Mouse (Mus musculus): ENCODE data around the gene Nrxn1. TPM values are rescaled to one million over a fixed set of nuclear protein-coding genes. Genes with fewer than 3 reads are reported as not detected.

Nrxn1 gene
- polyA plus RNA-seq, 1 experiment from 2014 or later, result 13.7 TPM

DNA sequence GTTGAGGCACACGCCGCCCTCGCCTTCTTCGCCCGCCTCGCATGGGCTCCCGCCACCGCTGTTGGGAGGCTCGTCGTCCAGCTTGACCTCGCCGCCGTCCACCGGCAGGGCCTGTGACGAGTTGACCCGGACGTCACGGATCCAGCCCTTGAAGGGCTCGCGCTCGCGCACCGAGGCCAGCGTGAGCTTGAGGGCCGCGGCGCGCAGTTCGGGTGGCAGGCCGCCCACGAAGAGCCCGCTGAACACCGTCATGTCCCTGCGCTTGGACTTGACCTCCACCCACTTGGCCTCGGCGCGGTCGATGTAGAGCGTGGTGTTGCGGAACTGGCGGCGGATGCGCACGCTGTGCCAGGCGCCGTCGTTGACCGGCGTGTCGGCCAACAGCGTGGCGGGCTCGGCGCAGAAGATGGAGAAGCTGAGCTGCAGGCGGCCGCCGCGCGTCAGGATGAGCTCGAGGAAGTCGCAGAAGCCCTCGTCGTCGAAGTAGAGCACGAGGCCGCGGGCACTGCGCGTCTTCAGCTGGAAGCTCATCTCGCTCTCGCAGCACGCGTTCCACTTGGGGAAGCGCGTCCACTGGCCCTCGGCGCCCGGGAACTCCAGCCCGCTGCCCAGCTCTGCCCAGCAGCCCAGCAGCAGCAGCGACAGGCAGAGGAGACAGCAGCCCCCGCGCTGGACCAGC lies 4.7 kb downstream of the Nrxn1 start:
- Histone ChIP-seq H3K27me3 (ENCODE audit: control insufficient read depth, insufficient read depth, low read length) (no peaks in the 10 kb centered on the region), H3K9ac (ENCODE audit: low read length) (no peak overlapping the region), H3K27ac (ENCODE audit: low read depth, low read length) (no peak overlapping the region), H3K36me3 (ENCODE audit: control insufficient read depth, insufficient read depth, low read length) (no peaks in the 10 kb centered on the region), H3K4me1 (replicated peaks; ENCODE audit: control insufficient read depth, insufficient read depth, low read length) (0 out of 2 replicates have a peak, but pooled peaks cover 1% of the 10 kb centered on the region), H3K9me3 (ENCODE audit: control insufficient read depth, low read length) (peaks cover 8% of the 10 kb centered on the region; the same call in 1 of the 2 replicates), H3K4me2 (ENCODE audit: low read depth, low read length, severe bottlenecking) (no peak overlapping the region), H3K4me3 (ENCODE audit: low read depth, low read length) (no peak overlapping the region)
- ATAC-seq (replicated peaks; ENCODE audit: low FRiP score) (0 out of 2 replicates have a peak, but pooled peaks have one; percentile 15), DNase-seq (ENCODE audit: low spot score) (no peak)
- WGBS, result 80% methylated on average over 82 of the region's 82 CpGs

- Histone ChIP-seq H3K9ac (ENCODE audit: low read length) (no peak overlapping the region), H3K4me3 (ENCODE audit: low read depth, low read length) (no peak overlapping the region), H3K27ac (ENCODE audit: low read depth, low read length) (no peak overlapping the region), H3K27me3 (ENCODE audit: control insufficient read depth, insufficient read depth, low read length) (no peaks in the 10 kb centered on the region), H3K36me3 (ENCODE audit: control insufficient read depth, insufficient read depth, low read length) (no peaks in the 10 kb centered on the region), H3K4me2 (ENCODE audit: low read depth, low read length, severe bottlenecking) (no peak overlapping the region), H3K9me3 (ENCODE audit: control insufficient read depth, low read length) (peaks cover 8% of the 10 kb centered on the region; the same call in 1 of the 2 replicates), H3K4me1 (replicated peaks; ENCODE audit: control insufficient read depth, insufficient read depth, low read length) (no peaks in the 10 kb centered on the region)
- no peak for ATAC-seq (replicated peaks; ENCODE audit: low FRiP score)
- 97% methylated on average over 1 of the region's 1 CpGs for WGBS
- no peak for DNase-seq (ENCODE audit: low spot score)
Observed at GRCm38 (mm10) chr17:91086412-91086811, 6.5 kb downstream of the Nrxn1 start.

- DNase-seq (ENCODE audit: low spot score), result no peak
- H3K36me3 ChIP-seq (ENCODE audit: control insufficient read depth, insufficient read depth, low read length), result no peaks in the 10 kb centered on the region
- H3K27me3 ChIP-seq (ENCODE audit: control insufficient read depth, insufficient read depth, low read length), result no peaks in the 10 kb centered on the region
- 74% methylated on average over 2 of the region's 2 CpGs for WGBS
- H3K4me3 ChIP-seq (ENCODE audit: low read depth, low read length), result no peak overlapping the region
- no peaks in the 10 kb centered on the region for H3K4me1 ChIP-seq (replicated peaks; ENCODE audit: control insufficient read depth, insufficient read depth, low read length)
- H3K9me3 ChIP-seq (ENCODE audit: control insufficient read depth, low read length), result peaks cover 8% of the 10 kb centered on the region; the same call in 1 of the 2 replicates
- no peak overlapping the region for H3K27ac ChIP-seq (ENCODE audit: low read depth, low read length)
- ATAC-seq (replicated peaks; ENCODE audit: low FRiP score), result no peak
- no peak overlapping the region for H3K9ac ChIP-seq (ENCODE audit: low read length)
- no peak overlapping the region for H3K4me2 ChIP-seq (ENCODE audit: low read depth, low read length, severe bottlenecking)
Observed at GRCm38 (mm10) chr17:91085416-91085815, 7.5 kb downstream of the Nrxn1 start.

GRCm38 (mm10) chr17:91079096-91079495 lies 13.8 kb downstream of the Nrxn1 start:
- DNase-seq (ENCODE audit: low spot score), result no peak
- Histone ChIP-seq H3K4me1 (replicated peaks; ENCODE audit: control insufficient read depth, insufficient read depth, low read length) (no peaks in the 10 kb centered on the region), H3K27ac (ENCODE audit: low read depth, low read length) (no peak overlapping the region), H3K9ac (ENCODE audit: low read length) (no peak overlapping the region), H3K4me3 (ENCODE audit: low read depth, low read length) (no peak overlapping the region), H3K27me3 (ENCODE audit: control insufficient read depth, insufficient read depth, low read length) (peaks cover 6% of the 10 kb centered on the region; the same call in 1 of the 2 replicates), H3K4me2 (ENCODE audit: low read depth, low read length, severe bottlenecking) (no peak overlapping the region), H3K36me3 (ENCODE audit: control insufficient read depth, insufficient read depth, low read length) (no peaks in the 10 kb centered on the region), H3K9me3 (ENCODE audit: control insufficient read depth, low read length) (no peaks in the 10 kb centered on the region)
- no peak for ATAC-seq (replicated peaks; ENCODE audit: low FRiP score)

DNA sequence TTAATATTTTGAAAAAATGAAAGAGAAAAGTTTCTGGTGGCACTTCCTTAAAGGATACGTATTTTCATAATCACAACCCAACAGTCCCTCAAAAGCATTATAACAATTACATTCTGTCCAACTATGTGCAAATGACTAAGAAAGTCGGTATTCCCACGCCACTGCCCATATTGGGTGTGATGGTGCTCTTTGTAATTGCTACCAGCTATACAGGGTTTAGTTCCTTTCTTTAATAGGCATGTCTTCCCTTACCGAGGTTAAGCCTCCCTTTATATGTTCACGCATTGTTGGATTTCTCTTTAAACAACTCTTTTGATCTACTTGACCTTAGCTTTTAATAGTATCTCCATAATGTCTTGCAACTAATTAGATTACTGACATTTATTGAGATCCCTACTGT lies 18.1 kb downstream of the Nrxn1 start:
- H3K4me1 ChIP-seq (replicated peaks; ENCODE audit: control insufficient read depth, insufficient read depth, low read length), result no peaks in the 10 kb centered on the region
- DNase-seq (ENCODE audit: low spot score) (no peak), ATAC-seq (replicated peaks; ENCODE audit: low FRiP score) (peak; percentile 60; the same call in 1 of the 2 replicates)
- no peak overlapping the region for H3K9ac ChIP-seq (ENCODE audit: low read length)
- H3K27ac ChIP-seq (ENCODE audit: low read depth, low read length), result no peak overlapping the region
- H3K4me2 ChIP-seq (ENCODE audit: low read depth, low read length, severe bottlenecking), result no peak overlapping the region
- H3K9me3 ChIP-seq (ENCODE audit: control insufficient read depth, low read length), result no peaks in the 10 kb centered on the region
- no peaks in the 10 kb centered on the region for H3K36me3 ChIP-seq (ENCODE audit: control insufficient read depth, insufficient read depth, low read length)
- no peak overlapping the region for H3K4me3 ChIP-seq (ENCODE audit: low read depth, low read length)
- WGBS, result 17% methylated on average over 5 of the region's 5 CpGs
- peaks cover 6% of the 10 kb centered on the region; the same call in 1 of the 2 replicates for H3K27me3 ChIP-seq (ENCODE audit: control insufficient read depth, insufficient read depth, low read length)

- 52% methylated on average over 7 of the region's 7 CpGs for WGBS
- Histone ChIP-seq H3K4me1 (replicated peaks; ENCODE audit: control insufficient read depth, insufficient read depth, low read length) (no peaks in the 10 kb centered on the region), H3K27me3 (ENCODE audit: control insufficient read depth, insufficient read depth, low read length) (no peaks in the 10 kb centered on the region), H3K4me2 (ENCODE audit: low read depth, low read length, severe bottlenecking) (no peak overlapping the region), H3K36me3 (ENCODE audit: control insufficient read depth, insufficient read depth, low read length) (no peaks in the 10 kb centered on the region), H3K9me3 (ENCODE audit: control insufficient read depth, low read length) (no peaks in the 10 kb centered on the region), H3K4me3 (ENCODE audit: low read depth, low read length) (no peak overlapping the region), H3K27ac (ENCODE audit: low read depth, low read length) (no peak overlapping the region), H3K9ac (ENCODE audit: low read length) (no peak overlapping the region)
- DNase-seq (ENCODE audit: low spot score) (no peak), ATAC-seq (replicated peaks; ENCODE audit: low FRiP score) (no peak)
Observed at GRCm38 (mm10) chr17:91033466-91033865, 59.4 kb downstream of the Nrxn1 start.

- Histone ChIP-seq H3K9ac (ENCODE audit: low read length) (no peak overlapping the region), H3K4me2 (ENCODE audit: low read depth, low read length, severe bottlenecking) (no peak overlapping the region), H3K9me3 (ENCODE audit: control insufficient read depth, low read length) (no peaks in the 10 kb centered on the region), H3K27ac (ENCODE audit: low read depth, low read length) (no peak overlapping the region), H3K4me3 (ENCODE audit: low read depth, low read length) (no peak overlapping the region), H3K27me3 (ENCODE audit: control insufficient read depth, insufficient read depth, low read length) (no peaks in the 10 kb centered on the region), H3K36me3 (ENCODE audit: control insufficient read depth, insufficient read depth, low read length) (no peaks in the 10 kb centered on the region), H3K4me1 (replicated peaks; ENCODE audit: control insufficient read depth, insufficient read depth, low read length) (no peaks in the 10 kb centered on the region)
- 73% methylated on average over 2 of the region's 2 CpGs for WGBS
- DNase-seq (ENCODE audit: low spot score) (no peak), ATAC-seq (replicated peaks; ENCODE audit: low FRiP score) (no peak)
Observed at GRCm38 (mm10) chr17:91025061-91025623, 67.7 kb downstream of the Nrxn1 start.

GRCm38 (mm10) chr17:91007385-91008089 lies 85.3 kb downstream of the Nrxn1 start:
- no peak overlapping the region for H3K4me3 ChIP-seq (ENCODE audit: low read depth, low read length)
- H3K36me3 ChIP-seq (ENCODE audit: control insufficient read depth, insufficient read depth, low read length), result no peaks in the 10 kb centered on the region
- no peak overlapping the region for H3K4me2 ChIP-seq (ENCODE audit: low read depth, low read length, severe bottlenecking)
- DNase-seq (ENCODE audit: low spot score) (no peak), ATAC-seq (replicated peaks; ENCODE audit: low FRiP score) (no peak)
- no peaks in the 10 kb centered on the region for H3K27me3 ChIP-seq (ENCODE audit: control insufficient read depth, insufficient read depth, low read length)
- H3K27ac ChIP-seq (ENCODE audit: low read depth, low read length), result no peak overlapping the region
- no peaks in the 10 kb centered on the region for H3K9me3 ChIP-seq (ENCODE audit: control insufficient read depth, low read length)
- 91% methylated on average over 5 of the region's 5 CpGs for WGBS
- H3K9ac ChIP-seq (ENCODE audit: low read length), result no peak overlapping the region
- no peaks in the 10 kb centered on the region for H3K4me1 ChIP-seq (replicated peaks; ENCODE audit: control insufficient read depth, insufficient read depth, low read length)

Data from forebrain, embryonic 11.5 days (tissue).